Mouse (Mus musculus) liver, adult 2 months (tissue): ENCODE data around the gene Krtcap2. TPM values are rescaled to one million over a fixed set of nuclear protein-coding genes. Genes with fewer than 3 reads are reported as not detected.

Experiments
- DNase-seq: peaks from one replicate; pipeline ENCODE4 v3.0.0-alpha.2; 2011; ENCODE audit warnings: low read depth, low spot score; ENCODE audit errors: extremely low read depth
- H3K27ac ChIP-seq: fragments of 200-500 bp; replicated peaks from 2 replicates; pipeline ENCODE4 v1.5.1; 2012; ENCODE audit warnings: low read depth, mild to moderate bottlenecking, control low read depth, inconsistent platforms, low read length; ENCODE audit not compliant: insufficient read depth
- H3K27me3 ChIP-seq: fragments of 200-500 bp; 2 replicates; pipeline ENCODE4 v1.6.1; 2012; ENCODE audit warnings: mild to moderate bottlenecking, moderate library complexity, low read length, inconsistent platforms; ENCODE audit not compliant: control insufficient read depth, insufficient read depth
- H3K36me3 ChIP-seq: fragments of 200-500 bp; 2 replicates; pipeline ENCODE4 v1.6.1; 2012; ENCODE audit warnings: low read length, inconsistent platforms; ENCODE audit not compliant: control insufficient read depth, insufficient read depth
- H3K4me1 ChIP-seq: fragments of 200-500 bp; 2 replicates; pipeline ENCODE4 v1.6.1; 2011; ENCODE audit warnings: low read length; ENCODE audit not compliant: control insufficient read depth, insufficient read depth
- H3K4me3 ChIP-seq: fragments of 200-500 bp; 2 replicates; pipeline ENCODE4 v1.5.1; 2011; ENCODE audit warnings: low read depth, mild to moderate bottlenecking, control low read depth, low read length, moderate library complexity; ENCODE audit not compliant: insufficient read depth
- H3K79me2 ChIP-seq: fragments of 200-500 bp; 2 replicates; pipeline ENCODE4 v1.6.1; 2012; ENCODE audit warnings: inconsistent platforms, mild to moderate bottlenecking, low read length, moderate library complexity; ENCODE audit not compliant: control insufficient read depth, insufficient read depth
- H3K9ac ChIP-seq: fragments of 200-500 bp; 2 replicates; pipeline ENCODE4 v1.6.1; 2012; ENCODE audit warnings: low read depth, mild to moderate bottlenecking, control low read depth, inconsistent platforms, low read length
- CTCF ChIP-seq: fragments of 200-500 bp; IDR thresholded peaks from 2 replicates; pipeline ENCODE4 v1.5.1; 2011; ENCODE audit warnings: low read depth, low read length, control low read depth
- POLR2A ChIP-seq: fragments of 200-500 bp; IDR thresholded peaks from 2 replicates; pipeline ENCODE4 v1.6.1; 2011; ENCODE audit warnings: low read length, control low read depth; ENCODE audit not compliant: insufficient read depth; ENCODE audit errors: extremely low read depth
- WGBS: fragments of 180-500 bp; shearing (Covaris S2); methylation state at CpG from one replicate; pipeline ENCODE4 v1.1.7; 2018; 5-methylcytosine and 5-hydroxymethylcytosine counted together
- polyA plus RNA-seq: library from polyadenylated mRNA; depleted of rRNA; stranded (reverse); fragments of >200 nt; gene quantifications from 2 replicates; pipeline ENCODE4 v1.2.3, GENCODE M21; 2012
- total RNA-seq: library from RNA; depleted of rRNA; stranded (reverse); fragments of >200 nt; gene quantifications from 2 replicates; pipeline ENCODE4 v1.2.3, GENCODE M21; 2014

Krtcap2 gene
- total and polyA plus RNA-seq, 2 experiments, result 45.1 to 197 TPM

DNA sequence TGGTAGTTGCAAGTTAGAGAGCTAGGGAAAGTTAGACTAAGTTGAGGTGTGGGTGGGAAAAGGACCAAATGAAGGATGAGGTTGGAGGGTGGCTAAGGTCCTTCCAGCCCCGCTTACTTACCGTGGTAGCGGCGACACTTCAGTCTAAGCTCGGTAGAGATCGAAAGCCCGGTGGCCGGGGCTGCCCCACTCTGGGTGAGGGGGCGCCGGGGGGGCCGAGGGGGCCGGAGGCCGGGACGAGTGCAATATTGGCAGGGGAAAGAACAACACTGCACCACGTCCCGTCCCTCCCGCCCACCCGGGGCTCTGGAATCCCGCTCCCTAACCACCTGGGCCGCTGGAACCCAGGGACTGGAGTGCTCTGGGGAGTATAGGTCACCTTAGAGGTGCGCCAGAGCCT lies 18.9 kb upstream of the Krtcap2 start, which contains the start of gene Mtx1:
TSS of gene Mtx1 (minus strand) at position 189 of the 400 bp plus-strand sequence.
- H3K36me3 ChIP-seq, result no peaks in the 10 kb centered on the region
- 24% methylated on average over 21 of the region's 21 CpGs for WGBS
- no peak within 1 kb of the TSS for H3K27ac ChIP-seq
- TF ChIP-seq POLR2A, result no peak
- no peak for TF ChIP-seq CTCF
- H3K9ac ChIP-seq, result no peak within 1 kb of the TSS; the same call in 1 of the 2 replicates
- peaks cover 3% of the 10 kb centered on the region; the same call in 1 of the 2 replicates for H3K4me1 ChIP-seq
- no peak for DNase-seq
- H3K4me3 ChIP-seq, result peak within 1 kb of the TSS; percentile 34; the same call in 1 of the 2 replicates
- H3K27me3 ChIP-seq, result 0 out of 2 replicates have a peak, but pooled peaks cover 2% of the 10 kb centered on the region
- no peaks in the 10 kb centered on the region for H3K79me2 ChIP-seq

DNA sequence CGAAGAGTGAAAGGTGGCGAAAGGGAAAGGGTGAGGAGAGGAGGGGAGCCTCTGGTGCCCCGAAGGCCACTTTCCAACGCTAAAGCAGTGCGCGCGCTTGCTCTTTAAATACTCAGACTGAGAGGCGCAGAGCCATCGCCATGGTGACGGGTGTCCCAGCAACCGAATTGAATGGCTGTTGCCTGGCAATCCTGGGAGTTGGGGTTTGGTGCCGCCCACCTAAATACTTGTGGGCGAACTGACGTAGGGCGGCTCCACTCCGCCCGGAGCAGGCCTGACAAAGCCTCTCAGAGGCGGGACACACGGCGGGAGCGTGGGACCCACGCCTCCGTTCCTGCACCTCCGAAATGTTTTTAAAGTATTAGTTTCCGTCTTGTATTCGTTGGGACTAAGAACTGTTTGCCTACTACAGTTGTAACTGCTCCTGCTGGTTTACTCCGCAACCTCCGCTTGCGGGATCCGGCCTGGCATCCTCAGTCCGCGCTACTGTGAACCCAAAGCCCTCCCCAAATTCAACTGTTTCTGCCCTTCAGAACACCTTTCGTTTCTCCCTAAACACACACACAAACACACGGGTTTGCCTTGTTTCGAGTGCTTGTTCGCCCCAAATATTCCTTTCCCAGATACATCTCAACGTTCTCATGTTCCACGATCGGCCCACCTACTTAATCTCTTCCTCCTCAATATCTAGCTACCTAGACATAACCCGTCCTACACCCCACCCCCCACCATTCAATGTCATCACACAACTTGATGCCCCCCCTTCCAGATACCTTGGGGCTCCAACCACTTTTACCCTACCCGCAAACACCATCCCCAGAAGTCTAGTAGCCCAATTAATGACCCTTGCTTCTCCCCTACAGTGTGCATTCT lies 18.2 kb upstream of the Krtcap2 start:
- H3K27me3 ChIP-seq, result 0 out of 2 replicates have a peak, but pooled peaks cover 2% of the 10 kb centered on the region
- H3K79me2 ChIP-seq, result no peaks in the 10 kb centered on the region
- peaks cover 3% of the 10 kb centered on the region; the same call in 1 of the 2 replicates for H3K4me1 ChIP-seq
- no peaks in the 10 kb centered on the region for H3K36me3 ChIP-seq
- peak overlapping the region; percentile 34; the same call in 1 of the 2 replicates for H3K4me3 ChIP-seq
- no peak overlapping the region; the same call in 1 of the 2 replicates for H3K9ac ChIP-seq
- WGBS, result 17% methylated on average over 41 of the region's 41 CpGs
- TF ChIP-seq POLR2A (no peak), CTCF (no peak)
- DNase-seq, result no peak
- H3K27ac ChIP-seq, result no peak overlapping the region

DNA sequence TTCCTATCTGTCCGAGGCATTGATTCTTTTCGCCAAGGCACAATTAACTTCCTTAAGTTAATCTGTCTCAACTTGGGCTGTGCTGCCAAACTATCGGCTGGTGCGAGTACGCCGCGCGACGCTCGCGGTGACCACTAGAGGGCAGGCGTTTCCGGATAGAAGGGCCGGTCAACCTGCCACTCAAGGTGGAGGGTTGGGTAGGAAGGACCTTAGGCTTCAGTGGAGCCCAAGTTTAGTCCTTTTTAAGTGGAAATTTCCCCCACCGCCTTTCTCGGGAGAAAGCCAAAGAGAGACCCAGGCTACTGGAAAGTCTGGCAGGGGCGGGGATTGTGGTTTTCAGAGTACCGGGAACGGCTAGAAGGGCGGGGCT lies 17.6 kb upstream of the Krtcap2 start:
- Histone ChIP-seq H3K4me3 (peak overlapping the region; percentile 53), H3K27me3 (0 out of 2 replicates have a peak, but pooled peaks cover 2% of the 10 kb centered on the region), H3K27ac (peak overlapping the region; percentile 41; the same call in 1 of the 2 replicates), H3K9ac (peak overlapping the region; percentile 64), H3K36me3 (no peaks in the 10 kb centered on the region), H3K79me2 (no peaks in the 10 kb centered on the region), H3K4me1 (peaks cover 3% of the 10 kb centered on the region; the same call in 1 of the 2 replicates)
- under 1% methylated on average over 20 of the region's 20 CpGs for WGBS
- DNase-seq, result peak; percentile 55
- TF ChIP-seq POLR2A (no peak), CTCF (peak; percentile 93)

DNA sequence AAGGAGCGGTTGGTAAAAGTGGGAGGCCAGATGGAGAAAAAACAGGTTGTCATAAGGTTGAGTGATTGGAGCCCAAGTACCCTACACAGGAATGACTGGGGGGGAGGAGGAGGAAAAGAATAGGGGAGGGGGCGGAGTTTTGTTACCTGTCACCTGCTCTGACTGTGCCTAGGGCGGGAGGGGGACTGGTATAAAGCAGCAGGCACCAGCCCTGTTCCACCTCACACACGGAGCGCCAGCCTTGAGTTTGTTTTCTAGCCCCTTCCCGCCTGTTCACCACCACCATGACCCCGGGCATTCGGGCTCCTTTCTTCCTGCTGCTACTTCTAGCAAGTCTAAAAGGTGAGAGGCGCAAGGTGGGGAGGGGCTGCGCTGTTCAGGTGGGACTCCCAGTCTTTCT lies 16.9 kb upstream of the Krtcap2 start, which contains the start of gene Muc1:
TSS of gene Muc1 (plus strand) at position 222 of the 400 bp plus-strand sequence.
- Histone ChIP-seq H3K9ac (peak within 1 kb of the TSS; percentile 64), H3K4me3 (peak within 1 kb of the TSS; percentile 53), H3K4me1 (peaks cover 3% of the 10 kb centered on the region; the same call in 1 of the 2 replicates), H3K79me2 (no peaks in the 10 kb centered on the region), H3K27ac (peak within 1 kb of the TSS; percentile 41; the same call in 1 of the 2 replicates), H3K27me3 (0 out of 2 replicates have a peak, but pooled peaks cover 2% of the 10 kb centered on the region), H3K36me3 (no peaks in the 10 kb centered on the region)
- WGBS, result 53% methylated on average over 10 of the region's 10 CpGs
- TF ChIP-seq POLR2A (no peak), CTCF (no peak)
- no peak for DNase-seq

DNA sequence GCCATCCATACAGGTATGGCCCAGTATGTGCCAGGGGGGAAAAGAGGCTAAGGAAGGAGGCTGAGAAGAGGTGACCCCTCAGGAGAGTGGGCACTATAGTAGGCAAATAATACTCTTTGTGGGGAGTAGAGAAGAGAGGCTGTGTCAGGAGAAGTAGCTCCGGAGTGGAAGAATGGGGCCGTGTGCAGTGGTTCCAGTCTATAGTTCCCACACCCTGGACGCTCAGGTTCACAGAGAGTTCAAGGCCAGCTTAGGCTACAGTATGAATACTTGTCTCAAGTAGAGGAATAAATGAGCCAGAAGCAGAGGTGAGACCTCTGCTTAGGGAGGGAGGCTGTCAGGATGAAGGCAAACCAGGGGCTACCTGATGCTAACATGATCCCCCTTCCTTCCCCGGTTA lies 16.5 kb upstream of the Krtcap2 start:
- H3K9ac ChIP-seq, result no peak overlapping the region
- H3K4me3 ChIP-seq, result no peak overlapping the region
- TF ChIP-seq CTCF, result no peak
- TF ChIP-seq POLR2A, result no peak
- H3K4me1 ChIP-seq, result peaks cover 3% of the 10 kb centered on the region; the same call in 1 of the 2 replicates
- H3K36me3 ChIP-seq, result no peaks in the 10 kb centered on the region
- 83% methylated on average over 4 of the region's 4 CpGs for WGBS
- no peak for DNase-seq
- H3K79me2 ChIP-seq, result no peaks in the 10 kb centered on the region
- H3K27me3 ChIP-seq, result 0 out of 2 replicates have a peak, but pooled peaks cover 2% of the 10 kb centered on the region
- H3K27ac ChIP-seq, result no peak overlapping the region
